Mouse (Mus musculus) heart, postnatal 10 days (tissue): Measurements from ENCODE around the gene Cyp8b1. TPM values are rescaled to one million over a fixed set of nuclear protein-coding genes. Genes with fewer than 3 reads are reported as not detected.

Experiments
- total RNA-seq, 2 experiments: library from RNA; stranded (reverse); gene quantifications; 2 replicates each; pipeline ENCODE4 v1.2.3; 2021

The Cyp8b1 gene
- total RNA-seq, 2 experiments from 2014 or later, result not detected

Other genes starting within 250 kb of the Cyp8b1 start
- gene Sec22c, start 210.8 kb downstream of the Cyp8b1 start, total RNA-seq, result 1 to 10 TPM; 3.3 to 5.7 TPM
- gene Ss18l2, start 206.0 kb downstream of the Cyp8b1 start, total RNA-seq, result 100 to 1,000 TPM; 133 to 136 TPM
- 10 to 100 TPM; 46.9 to 47.7 TPM for gene Nktr, start 197.1 kb downstream of the Cyp8b1 start, total RNA-seq
- gene Zfp651, start 157.0 kb downstream of the Cyp8b1 start, total RNA-seq, result 10 to 100 TPM; 89.0 to 98.3 TPM
- 10 to 100 TPM; 10.4 to 10.7 TPM for gene Klhl40, start 138.7 kb downstream of the Cyp8b1 start, total RNA-seq
- gene Hhatl, start 123.8 kb downstream of the Cyp8b1 start, total RNA-seq, result 100 to 1,000 TPM; 111 to 112 TPM
- not detected for gene Ccdc13, start 76.8 kb downstream of the Cyp8b1 start, total RNA-seq
- 100 to 1,000 TPM; 181 to 183 TPM for gene Higd1a, start 57.9 kb downstream of the Cyp8b1 start, total RNA-seq
- 1 to 10 TPM; 3.2 to 3.9 TPM for gene Ackr2, start 17.9 kb downstream of the Cyp8b1 start, total RNA-seq
- gene Fam198a, start 34.7 kb upstream of the Cyp8b1 start, total RNA-seq, result 1 to 10 TPM; 2.2 to 2.6 TPM
- gene Pomgnt2, start 80.8 kb upstream of the Cyp8b1 start, total RNA-seq, result 1 to 10 TPM; 7.1 to 7.6 TPM
- 100 to 1,000 TPM; 133 to 167 TPM for gene Snrk, start 201.0 kb upstream of the Cyp8b1 start, total RNA-seq